Mouse (Mus musculus) heart, postnatal 25 days (tissue): ENCODE results near the gene Slc35e4. TPM values are rescaled to one million over a fixed set of nuclear protein-coding genes. Genes with fewer than 3 reads are reported as not detected.

Source experiments
- DNase-seq: peaks from one replicate; pipeline ENCODE4 v3.0.0; 2022; ENCODE audit warnings: low spot score
- intact Hi-C: fragments of 180-260 bp; cut with DNase I; formaldehyde crosslinking; loops from one replicate; pipeline ENCODE4 v1.15.1; 2025
- total RNA-seq, 2 experiments: library from RNA; stranded (reverse); gene quantifications; 2 replicates each; pipeline ENCODE4 v1.2.3; 2021

Gene Slc35e4
- total RNA-seq, 2 experiments from 2014 or later, result 4.4 to 5.7 TPM

- intact Hi-C loops, result loop anchor here (5.0 to 10.0 kb wide), 2 partner anchors 166 to 349 kb away; no protein-coding TSS in a partner anchor
- DNase-seq, result no peak
These were observed 30.8 kb downstream of the Slc35e4 start for GRCm38 (mm10) chr11:3883711-3884110.

GRCm38 (mm10) chr11:3879836-3880235, 34.6 kb downstream of the Slc35e4 start:
- DNase-seq, result no peak
- intact Hi-C loops, result loop anchor here (1.0 to 10.0 kb wide), 5 partner anchors 35 to 405 kb away; partner anchors contain the start of gene Slc35e4

GRCm38 (mm10) chr11:3878660-3879059, 35.8 kb downstream of the Slc35e4 start:
- intact Hi-C loops, result loop anchor here (1.0 to 10.0 kb wide), 2 partner anchors 70 to 404 kb away; no protein-coding TSS in a partner anchor
- DNase-seq, result no peak

GRCm38 (mm10) chr11:3876419-3876818, 38.0 kb downstream of the Slc35e4 start:
- intact Hi-C loops, result loop anchor here (10.0 kb wide), 1 partner anchor 402 kb away; no protein-coding TSS in a partner anchor
- DNase-seq, result no peak

- DNase-seq, result no peak
- intact Hi-C loops, result loop anchor here (5.0 kb wide), 1 partner anchor 57 kb away; no protein-coding TSS in a partner anchor
These were observed 50.1 kb downstream of the Slc35e4 start for GRCm38 (mm10) chr11:3864343-3864742.

- DNase-seq, result no peak
- intact Hi-C loops, result loop anchor here (5.0 kb wide), 1 partner anchor 56 kb away; no protein-coding TSS in a partner anchor
These were observed 50.9 kb downstream of the Slc35e4 start, which contains the start of gene Osbp2 for GRCm38 (mm10) chr11:3863454-3864112. Gene Osbp2 (minus strand): TSS chr11:3863903.

- no peak for DNase-seq
- intact Hi-C loops, result loop anchor here (5.0 kb wide), 1 partner anchor 56 kb away; no protein-coding TSS in a partner anchor
These were observed 51.6 kb downstream of the Slc35e4 start for GRCm38 (mm10) chr11:3862661-3863453.

GRCm38 (mm10) chr11:3860361-3860760, 54.1 kb downstream of the Slc35e4 start:
- intact Hi-C loops, result loop anchor here (5.0 kb wide), 1 partner anchor 53 kb away; no protein-coding TSS in a partner anchor
- DNase-seq, result no peak

- no peak for DNase-seq
- intact Hi-C loops, result loop anchor here (5.0 kb wide), 1 partner anchor 52 kb away; no protein-coding TSS in a partner anchor
These were observed 54.7 kb downstream of the Slc35e4 start for GRCm38 (mm10) chr11:3859778-3860177.

GRCm38 (mm10) chr11:3857902-3858301, 56.6 kb downstream of the Slc35e4 start:
- intact Hi-C loops, result no loop called here
- DNase-seq, result no peak

Other genes with a start within 250 kb of the Slc35e4 start
- gene Osbp2, start 50.8 kb downstream of the Slc35e4 start, total RNA-seq, result 10 to 100 TPM in 1 of 2 experiments, 1 to 10 TPM in 1; 9.8 to 11.4 TPM
- under 1 TPM; 0.42 to 0.96 TPM for gene 4921536K21Rik, start 19.6 kb downstream of the Slc35e4 start, total RNA-seq
- gene Dusp18, start 19.4 kb downstream of the Slc35e4 start, total RNA-seq, result 10 to 100 TPM; 24.8 to 45.0 TPM
- 10 to 100 TPM; 41.3 to 41.7 TPM for gene Tcn2, start 17.5 kb upstream of the Slc35e4 start, total RNA-seq
- gene Pes1, start 49.3 kb upstream of the Slc35e4 start, total RNA-seq, result 10 to 100 TPM; 28.1 to 29.8 TPM
- not detected for gene 4930556J24Rik, start 62.1 kb upstream of the Slc35e4 start, total RNA-seq
- under 1 TPM; 0.17 to 0.31 TPM for gene Gal3st1, start 69.0 kb upstream of the Slc35e4 start, total RNA-seq
- gene Sec14l4, start 116.8 kb upstream of the Slc35e4 start, total RNA-seq, result under 1 TPM; 0.17 to 0.34 TPM
- gene Sec14l3, start 150.2 kb upstream of the Slc35e4 start, total RNA-seq, result not detected
- 100 to 1,000 TPM; 142 to 144 TPM for gene Mtfp1, start 180.8 kb upstream of the Slc35e4 start, total RNA-seq
- 1 to 10 TPM in 1 of 2 experiments, under 1 TPM in 1; 0.73 to 1.1 TPM for gene Sec14l2, start 208.8 kb upstream of the Slc35e4 start, total RNA-seq
- 10 to 100 TPM; 13.2 to 13.8 TPM for gene Rnf215, start 220.5 kb upstream of the Slc35e4 start, total RNA-seq
- 1 to 10 TPM; 5.0 to 5.3 TPM for gene Ccdc157, start 245.6 kb upstream of the Slc35e4 start, total RNA-seq
- gene Sf3a1, start 245.7 kb upstream of the Slc35e4 start, total RNA-seq, result 10 to 100 TPM; 40.0 to 43.9 TPM